Comparison of ENCODE assay signal across 18 mouse cellular contexts in the genomic region with DNA sequence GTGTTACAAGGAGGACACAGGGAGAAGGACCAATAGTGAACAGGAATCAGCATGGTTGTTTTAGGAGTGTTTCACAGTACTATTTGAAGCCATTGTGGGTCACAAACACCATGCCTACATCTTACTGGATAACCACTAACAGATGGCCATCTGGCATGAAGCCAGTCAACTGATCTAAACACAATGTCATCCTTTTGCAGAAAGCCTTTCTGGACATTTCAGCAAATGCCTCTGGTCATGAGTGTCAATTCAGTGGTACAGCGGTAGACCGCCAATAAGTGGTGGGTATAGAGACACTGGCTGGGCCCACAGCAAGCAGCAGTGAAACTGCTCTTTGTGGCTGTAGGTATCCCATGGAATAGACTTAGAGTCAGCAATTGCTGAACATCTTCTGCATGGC.
DNase-seq lines count a peak whose midpoint lies in the region; ATAC-seq and TF ChIP-seq lines count a peak whose summit lies in the region.
"Had no signal": no experiment of that assay in that cellular context is flagged by ENCODE, and none has a peak within 500 bp of the region (broad histone marks: within the 10 kb centered on the region; RNA-seq: fewer than 3 reads in every experiment).

No protein-coding gene starts in this region.

- H3K27ac ChIP-seq in embryonic facial prominence, embryonic 14.5 days (replicated peaks; ENCODE audit: low read depth, low read length) = no peak overlapping the region
- no peak overlapping the region for H3K27ac ChIP-seq in embryonic facial prominence, embryonic 10.5 days (replicated peaks)
- no peak overlapping the region for H3K27ac ChIP-seq in lung, embryonic 14.5 days (ENCODE audit: low read depth)
- H3K27ac ChIP-seq: forebrain, embryonic 15.5 days; neural tube, embryonic 13.5 days had no signal

- no peak overlapping the region for H3K4me3 ChIP-seq in embryonic facial prominence, embryonic 14.5 days (ENCODE audit: low read depth, low read length)
- H3K4me3 ChIP-seq in embryonic facial prominence, embryonic 10.5 days = no peak overlapping the region
- H3K4me3 ChIP-seq in lung, embryonic 14.5 days (ENCODE audit: low read depth, low read length) = no peak overlapping the region
- H3K4me3 ChIP-seq: forebrain, embryonic 15.5 days; neural tube, embryonic 13.5 days had no signal

- no peak overlapping the region for H3K4me2 ChIP-seq in embryonic facial prominence, embryonic 14.5 days (ENCODE audit: low read depth, low read length)
- H3K4me2 ChIP-seq in lung, embryonic 14.5 days = no peak overlapping the region
- H3K4me2 ChIP-seq: forebrain, embryonic 15.5 days; liver, embryonic 11.5 days; neural tube, embryonic 13.5 days had no signal

- 93% methylated on average over 2 of the region's 2 CpGs for WGBS in embryonic facial prominence, embryonic 14.5 days
- WGBS in embryonic facial prominence, embryonic 10.5 days = 96% methylated on average over 2 of the region's 2 CpGs
- 74% methylated on average over 2 of the region's 2 CpGs for WGBS in lung, embryonic 14.5 days

- DNase-seq in embryonic facial prominence, embryonic 14.5 days (ENCODE audit: low spot score) = peak; percentile 38
- no peak for DNase-seq in embryonic facial prominence, embryonic 10.5 days (ENCODE audit: low spot score)
- peak; percentile 77 for DNase-seq in lung, embryonic 14.5 days
- no peak for DNase-seq in lung, postnatal 4 days
- peak; percentile 71 for DNase-seq in NIH3T3 (ENCODE audit: low read depth)
- peak; percentile 40 to 54 for DNase-seq in cerebellum, postnatal 14 days
- DNase-seq: adrenal gland, postnatal 25 days; B cell, adult 2 months; embryo, embryonic 11 days; heart, postnatal 4 days; kidney, adult 2 months; thymus, postnatal 36 days had no signal

- no peaks in the 10 kb centered on the region for H3K36me3 ChIP-seq in embryonic facial prominence, embryonic 14.5 days (ENCODE audit: control insufficient read depth, insufficient read depth, low read length)
- no peaks in the 10 kb centered on the region for H3K36me3 ChIP-seq in embryonic facial prominence, embryonic 10.5 days (replicated peaks)
- no peaks in the 10 kb centered on the region for H3K36me3 ChIP-seq in lung, embryonic 14.5 days (ENCODE audit: insufficient read depth)
- H3K36me3 ChIP-seq: forebrain, embryonic 15.5 days; neural tube, embryonic 13.5 days had no signal

- no peaks in the 10 kb centered on the region for H3K27me3 ChIP-seq in embryonic facial prominence, embryonic 14.5 days (replicated peaks; ENCODE audit: control insufficient read depth, insufficient read depth, low read length)
- H3K27me3 ChIP-seq in embryonic facial prominence, embryonic 10.5 days (replicated peaks; ENCODE audit: low read depth, poor library complexity, severe bottlenecking) = no peaks in the 10 kb centered on the region
- no peaks in the 10 kb centered on the region for H3K27me3 ChIP-seq in lung, embryonic 14.5 days (ENCODE audit: insufficient read depth, low read length)
- H3K27me3 ChIP-seq: forebrain, embryonic 15.5 days; neural tube, embryonic 13.5 days; Patski had no signal

- H3K4me1 ChIP-seq in embryonic facial prominence, embryonic 14.5 days (ENCODE audit: control insufficient read depth, insufficient read depth, low read length) = no peaks in the 10 kb centered on the region
- no peaks in the 10 kb centered on the region for H3K4me1 ChIP-seq in embryonic facial prominence, embryonic 10.5 days
- no peaks in the 10 kb centered on the region for H3K4me1 ChIP-seq in lung, embryonic 14.5 days (ENCODE audit: insufficient read depth)
- H3K4me1 ChIP-seq: neural tube, embryonic 13.5 days had no signal

- ATAC-seq in embryonic facial prominence, embryonic 14.5 days (ENCODE audit: low read depth) = no peak
- ATAC-seq in lung, embryonic 14.5 days (ENCODE audit: insufficient read depth) = peak; percentile 66; the same call in 1 of the 2 replicates
- no peak for ATAC-seq in granulocyte monocyte progenitor cell, adult 5-6 weeks (replicated peaks; ENCODE audit: poor library complexity, severe bottlenecking)
- ATAC-seq: activated CD4-positive, CD25-positive, alpha-beta regulatory T cell, adult 4 months; forebrain, embryonic 15.5 days; Patski had no signal

- H3K9me3 ChIP-seq in embryonic facial prominence, embryonic 14.5 days (ENCODE audit: control insufficient read depth, low read length) = no peaks in the 10 kb centered on the region
- H3K9me3 ChIP-seq in embryonic facial prominence, embryonic 10.5 days = no peaks in the 10 kb centered on the region
- no peaks in the 10 kb centered on the region for H3K9me3 ChIP-seq in lung, embryonic 14.5 days (ENCODE audit: low read depth, low read length)
- H3K9me3 ChIP-seq: forebrain, embryonic 15.5 days; neural tube, embryonic 13.5 days had no signal

- H3K9ac ChIP-seq in embryonic facial prominence, embryonic 14.5 days (ENCODE audit: low read depth, low read length) = no peak overlapping the region
- H3K9ac ChIP-seq in lung, embryonic 14.5 days = no peak overlapping the region
- H3K9ac ChIP-seq: forebrain, embryonic 15.5 days; neural tube, embryonic 13.5 days had no signal

- TF ChIP-seq CTCF in lung, embryonic 14.5 days (IDR thresholded peaks at IDR 0.05; ENCODE audit: low read depth) = no peak

Comparison
In these comparisons a context has a peak if more than half of its experiments do, and no peak if none do; other contexts are left out.
1. DNase-seq: peak in embryonic facial prominence, embryonic 14.5 days (single experiment), lung, embryonic 14.5 days (single experiment), NIH3T3 (single experiment) and cerebellum, postnatal 14 days (2 of 2); none in embryonic facial prominence, embryonic 10.5 days (single experiment) and lung, postnatal 4 days (0 of 2).